Mouse (Mus musculus) 416B (cell line): ENCODE measurements around the gene B130006D01Rik.

Source experiments
- DNase-seq: peaks from one replicate; pipeline ENCODE4 v3.0.0; 2011; ENCODE audit warnings: low read depth

B130006D01Rik gene

DNA sequence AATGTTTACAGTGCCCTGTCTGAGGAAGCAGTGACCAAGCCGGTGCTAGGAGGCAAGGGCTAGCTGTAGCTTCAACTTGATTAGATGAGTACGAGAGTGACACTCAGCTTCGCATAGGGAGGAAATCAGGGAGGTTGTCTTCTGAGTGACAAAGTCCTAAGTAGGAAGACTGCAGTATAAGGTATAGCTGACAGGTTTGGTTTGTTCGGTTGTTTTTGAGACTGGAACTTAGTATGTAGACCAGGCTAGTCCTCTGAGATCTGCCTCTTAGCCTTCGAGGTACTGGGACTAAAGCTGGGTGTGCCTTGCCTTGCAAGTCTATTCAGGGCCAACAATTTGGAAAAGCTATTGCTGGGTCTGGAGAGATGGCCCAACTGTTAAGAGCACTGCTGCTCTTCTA is at the start of gene B130006D01Rik:
B130006D01Rik (plus strand) TSS at position 301 of the 400 bp plus-strand sequence.
- no peak for DNase-seq

DNA sequence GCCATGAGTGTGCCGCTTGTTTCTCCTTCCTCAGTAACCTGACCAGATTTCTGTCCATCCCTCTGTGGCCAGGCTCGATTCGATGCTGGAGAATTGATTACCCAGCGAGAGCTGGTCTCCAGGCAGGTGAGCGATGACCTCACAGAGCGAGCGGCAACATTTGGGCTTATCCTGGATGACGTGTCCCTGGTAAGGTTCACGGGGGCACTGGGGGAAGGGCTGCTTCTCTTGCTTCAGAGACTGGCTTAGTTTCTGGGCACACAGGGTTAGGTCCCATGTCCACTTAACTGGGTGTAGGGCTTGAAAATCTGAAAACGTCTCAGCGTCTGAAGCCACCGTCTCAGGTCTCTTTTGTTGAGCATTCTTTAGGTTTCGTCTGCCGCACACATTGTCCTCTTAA is 47.9 kb upstream of the B130006D01Rik start:
- no peak for DNase-seq

DNA sequence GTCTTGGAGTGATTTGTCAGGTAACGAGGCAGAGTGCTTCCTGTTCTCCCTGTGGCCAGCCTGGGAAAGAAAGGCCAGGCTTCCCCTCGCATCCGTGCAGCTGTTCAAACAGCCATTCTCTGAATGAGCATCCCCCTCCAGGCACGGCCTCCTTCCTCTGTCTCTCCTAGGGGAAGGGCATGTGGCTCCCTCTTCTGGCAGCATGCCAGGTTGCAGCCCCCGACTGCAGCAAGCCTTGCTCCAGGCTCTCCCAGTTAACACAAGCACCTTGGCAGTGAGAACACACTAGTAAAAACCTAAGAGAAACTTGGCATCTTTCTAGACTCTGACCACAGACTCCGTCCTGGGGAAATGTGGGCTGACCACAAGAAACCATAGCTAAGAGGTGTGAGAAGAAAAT is 47.1 kb upstream of the B130006D01Rik start:
- DNase-seq: peak; percentile 92

DNA sequence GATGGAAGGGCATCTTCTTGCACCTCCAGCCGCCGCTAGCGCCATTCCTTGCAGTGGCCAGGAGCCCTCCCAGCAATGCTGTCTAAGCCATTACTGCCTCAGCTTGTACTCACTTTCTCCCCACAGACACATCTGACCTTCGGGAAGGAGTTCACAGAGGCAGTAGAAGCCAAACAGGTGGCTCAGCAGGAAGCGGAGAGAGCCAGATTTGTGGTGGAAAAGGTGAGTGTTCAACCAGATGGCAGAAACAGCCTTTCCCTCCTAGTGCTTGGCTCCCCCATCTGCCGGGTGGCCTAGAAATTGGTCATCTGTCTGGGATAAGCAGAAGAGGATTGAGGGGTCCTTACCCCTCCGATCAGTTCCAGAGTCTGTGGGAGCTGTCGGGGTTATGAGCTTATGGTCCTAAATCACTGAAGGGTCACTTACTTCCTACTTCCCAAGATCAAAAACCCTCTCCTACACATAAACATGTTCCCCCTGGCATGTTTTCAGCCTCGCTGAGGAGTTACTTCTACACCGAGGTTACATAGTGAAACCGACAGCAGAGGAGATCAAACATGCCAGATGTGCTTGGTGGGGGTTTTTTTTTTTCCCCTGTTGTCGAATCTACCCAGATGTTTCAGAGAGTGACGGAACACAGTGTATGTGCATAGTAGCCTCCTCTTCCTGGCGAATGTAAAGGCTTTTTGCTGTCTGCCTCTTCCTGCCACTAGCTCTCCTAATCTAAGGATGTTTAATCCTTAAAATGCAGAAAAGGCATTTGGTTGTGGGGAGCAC is 45.3 kb upstream of the B130006D01Rik start:
- no peak for DNase-seq

DNA sequence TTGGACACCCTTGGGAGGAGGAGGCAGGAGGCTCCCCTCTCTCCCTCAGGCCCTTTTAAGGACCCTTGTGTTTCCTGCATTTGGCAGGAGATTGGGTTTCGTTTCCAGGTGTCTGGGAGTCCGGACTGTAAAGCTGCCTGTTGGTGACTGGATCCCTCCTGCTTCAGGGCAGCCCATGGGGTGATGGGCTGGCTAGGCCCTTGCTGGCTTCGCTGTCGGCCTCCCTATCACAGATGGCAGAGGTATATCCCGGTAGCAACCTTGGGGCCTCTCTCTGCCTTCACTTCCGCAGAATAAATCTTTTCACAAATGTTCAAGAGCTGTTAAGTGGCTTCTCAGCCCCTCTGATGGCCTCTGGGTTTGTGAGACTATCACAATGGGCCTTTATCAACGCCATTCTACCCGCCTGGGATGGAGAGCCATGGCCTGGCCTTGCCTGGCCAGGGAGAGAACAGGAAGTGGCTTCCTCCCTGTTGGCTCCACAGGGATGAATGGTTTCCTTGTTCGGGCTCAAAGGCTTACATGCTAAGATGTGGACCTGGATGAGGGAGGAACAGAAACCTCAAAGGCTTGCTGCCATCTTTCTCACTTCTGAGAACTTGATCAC is 41.3 kb upstream of the B130006D01Rik start:
- no peak for DNase-seq

DNA sequence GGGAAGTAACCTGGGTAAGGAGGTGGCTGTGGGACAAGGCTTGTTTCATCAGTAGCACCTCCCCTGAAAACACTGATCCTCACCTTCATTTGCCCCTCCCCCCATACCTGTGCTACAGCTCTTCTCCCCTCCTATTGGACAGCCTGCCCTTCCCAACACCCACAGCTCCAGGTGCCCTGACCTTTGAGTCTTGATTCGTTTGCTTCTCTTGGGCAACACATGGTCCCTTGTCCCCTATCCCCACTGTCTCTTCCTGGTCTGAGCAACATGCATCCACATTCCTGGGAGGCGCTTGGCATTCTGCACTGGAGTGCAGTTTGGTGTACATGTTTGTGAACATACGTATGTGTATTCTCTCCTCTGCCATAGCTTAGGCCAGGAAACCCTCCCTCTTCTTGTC is 40.4 kb upstream of the B130006D01Rik start:
- no peak for DNase-seq

DNA sequence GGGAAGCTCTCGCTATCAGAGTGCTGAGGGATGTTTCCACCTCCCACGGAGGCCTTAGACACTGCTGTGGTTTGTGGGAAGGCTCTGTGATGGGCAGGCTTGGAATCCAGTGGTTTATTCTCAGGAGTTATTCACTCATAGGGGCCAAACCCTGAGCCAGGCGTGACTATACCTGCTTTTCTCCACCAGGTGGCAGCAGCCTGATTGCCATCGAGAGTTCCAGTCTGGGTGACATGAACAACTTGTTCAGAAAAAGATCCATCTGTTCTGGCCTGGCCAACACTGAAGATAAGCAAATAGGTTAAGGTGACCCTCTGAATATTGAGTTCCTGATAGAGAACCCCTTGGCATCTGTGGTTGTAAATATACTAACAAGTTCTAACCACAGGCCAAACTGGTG is 37.4 kb upstream of the B130006D01Rik start:
- DNase-seq: peak; percentile 79

DNA sequence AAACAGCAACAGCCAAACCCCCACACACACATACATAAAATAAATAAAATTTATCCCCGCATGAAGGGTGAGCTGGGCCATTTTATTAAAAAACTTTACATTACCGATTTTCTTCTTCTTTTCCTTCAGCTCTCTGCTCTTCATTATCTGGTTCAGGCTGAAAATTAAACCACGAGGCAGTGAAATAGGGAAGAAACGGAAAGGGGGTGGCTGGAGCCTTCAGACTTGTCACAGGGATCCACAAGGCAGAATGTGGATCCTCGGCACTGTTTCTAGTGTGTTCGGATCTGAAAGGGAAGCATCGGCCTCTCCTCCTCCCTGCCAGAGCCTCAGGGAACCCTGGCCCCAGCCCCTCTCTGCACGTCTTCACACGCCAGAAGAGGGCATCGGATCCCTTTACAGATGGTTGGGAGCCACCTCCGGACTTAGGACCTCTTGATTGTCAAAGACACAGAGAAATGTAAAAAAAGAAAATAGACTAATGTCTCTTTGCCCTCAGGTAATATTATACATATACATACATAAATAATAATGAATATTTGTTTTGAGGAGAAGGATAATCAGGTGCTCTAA is 36.2 kb upstream of the B130006D01Rik start:
- DNase-seq: peak; percentile 79

DNA sequence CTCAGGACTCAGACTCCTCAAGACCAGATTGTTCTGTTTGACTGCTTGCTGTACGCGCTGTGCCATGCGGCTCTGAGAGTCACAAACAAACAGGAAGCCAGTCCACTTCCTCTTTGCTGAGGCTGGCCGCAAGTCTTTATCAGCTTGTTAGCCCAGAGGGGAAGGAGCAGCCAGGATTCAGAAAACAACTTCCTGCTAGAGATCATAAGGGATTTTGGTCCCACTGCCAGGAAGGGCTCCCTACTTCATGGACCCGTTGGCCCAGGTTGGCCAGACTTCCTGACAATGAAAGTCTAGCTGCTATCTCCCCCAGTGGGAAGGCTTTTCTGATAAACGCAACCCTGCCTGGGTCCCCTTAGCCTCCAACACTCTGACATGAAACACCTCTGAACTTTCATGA is 34.9 kb upstream of the B130006D01Rik start:
- peak; percentile 89 for DNase-seq

DNA sequence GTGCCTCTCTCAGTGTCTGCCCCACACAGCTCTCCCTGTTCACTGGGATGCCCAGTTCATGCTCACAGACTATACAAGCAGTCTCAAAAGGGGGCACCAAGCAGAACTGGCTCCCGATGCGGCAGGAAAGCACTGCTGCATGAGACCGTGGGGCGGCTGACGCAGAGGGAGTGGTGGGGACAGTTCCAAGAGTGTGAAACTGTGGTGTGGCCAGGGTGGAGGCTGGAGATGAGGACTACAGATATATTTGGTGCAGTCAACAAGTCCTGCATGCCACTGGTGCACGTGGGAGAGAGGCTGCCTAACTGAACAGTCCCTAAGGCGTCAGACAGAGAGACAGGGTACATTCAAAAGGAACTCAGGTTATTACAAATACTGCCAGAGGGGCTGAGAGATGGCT is 34.4 kb upstream of the B130006D01Rik start:
- no peak for DNase-seq

DNA sequence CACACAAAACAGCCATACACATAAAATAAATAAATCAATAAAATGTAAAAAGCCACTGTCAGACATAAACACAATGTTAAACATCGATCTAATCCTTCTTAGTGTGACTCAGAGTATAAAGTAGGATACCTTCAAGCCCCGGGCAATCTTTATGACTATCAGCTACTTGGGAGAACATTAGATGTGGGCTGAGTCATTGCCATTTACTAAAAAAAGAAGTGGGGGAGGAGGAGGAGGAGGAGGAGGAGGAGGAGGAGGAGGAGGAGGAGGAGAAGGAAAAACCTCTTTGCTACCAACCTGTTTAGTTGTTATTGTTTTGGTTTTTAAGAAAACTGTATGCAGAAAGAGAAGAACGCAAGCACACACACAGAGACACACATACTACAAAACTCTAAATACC is 33.8 kb upstream of the B130006D01Rik start:
- DNase-seq: peak; percentile 42

DNA sequence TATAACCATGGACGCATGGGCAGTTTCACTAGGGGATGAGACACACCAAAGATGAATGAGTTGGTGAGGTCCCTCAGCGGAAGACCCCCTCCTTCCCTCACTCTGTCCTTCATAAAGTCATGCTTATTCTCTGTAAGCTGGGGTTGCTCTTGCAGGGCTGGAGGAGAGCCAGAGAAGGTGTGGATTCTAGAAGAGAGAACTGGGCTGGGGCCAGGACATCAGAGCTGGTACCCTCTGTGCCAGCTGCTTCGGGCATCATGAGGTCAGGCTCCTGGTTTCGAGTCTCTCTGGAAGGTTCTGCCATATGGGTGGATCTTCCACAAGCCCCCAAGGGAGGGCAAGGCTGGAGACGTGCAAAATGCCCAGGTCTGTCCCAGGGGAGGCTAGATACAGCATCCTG is 24.8 kb upstream of the B130006D01Rik start:
- DNase-seq: no peak

DNA sequence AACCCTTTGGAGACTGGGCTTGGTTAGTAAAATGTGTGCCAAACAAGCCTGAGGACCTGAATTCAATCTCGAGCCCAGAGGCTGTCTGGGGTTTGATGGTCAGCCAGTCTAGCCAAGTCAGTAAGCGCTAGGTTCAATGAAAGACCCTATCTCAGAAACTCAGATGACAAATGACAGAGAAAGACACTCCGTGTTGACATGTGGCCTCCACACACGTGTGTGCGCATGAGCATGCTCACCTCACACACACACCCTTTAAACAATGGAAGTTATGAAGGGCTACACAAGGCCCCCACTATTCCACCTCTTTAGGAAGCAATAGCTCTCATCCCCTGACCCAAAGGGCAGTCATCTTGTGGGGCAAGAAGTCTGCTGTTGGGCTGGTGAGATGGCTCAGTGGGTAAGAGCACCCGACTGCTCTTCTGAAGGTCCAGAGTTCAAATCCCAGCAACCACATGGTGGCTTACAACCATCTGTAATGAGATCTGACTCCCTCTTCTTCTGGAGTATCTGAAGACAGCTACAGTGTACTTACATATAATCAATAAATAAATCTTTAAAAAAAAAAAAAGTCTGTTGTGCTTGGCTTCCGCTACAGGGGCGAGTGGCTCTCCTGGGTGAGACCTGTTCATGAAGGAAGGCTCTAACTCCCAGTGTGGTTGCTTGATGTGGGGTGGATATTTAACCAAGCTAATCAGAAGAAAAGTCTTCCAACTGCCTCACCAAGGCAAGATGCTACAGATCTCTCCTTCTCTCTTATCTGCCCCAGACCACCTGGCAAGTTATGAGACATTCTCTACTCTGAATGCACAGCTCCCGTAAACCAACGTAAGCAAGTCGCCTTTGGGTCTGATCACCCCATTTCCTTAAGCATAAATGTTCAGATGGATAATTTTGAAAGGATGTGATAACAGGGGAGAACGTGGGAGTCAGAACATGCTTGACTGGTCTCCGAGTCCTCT is 22.3 kb upstream of the B130006D01Rik start:
- no peak for DNase-seq

DNA sequence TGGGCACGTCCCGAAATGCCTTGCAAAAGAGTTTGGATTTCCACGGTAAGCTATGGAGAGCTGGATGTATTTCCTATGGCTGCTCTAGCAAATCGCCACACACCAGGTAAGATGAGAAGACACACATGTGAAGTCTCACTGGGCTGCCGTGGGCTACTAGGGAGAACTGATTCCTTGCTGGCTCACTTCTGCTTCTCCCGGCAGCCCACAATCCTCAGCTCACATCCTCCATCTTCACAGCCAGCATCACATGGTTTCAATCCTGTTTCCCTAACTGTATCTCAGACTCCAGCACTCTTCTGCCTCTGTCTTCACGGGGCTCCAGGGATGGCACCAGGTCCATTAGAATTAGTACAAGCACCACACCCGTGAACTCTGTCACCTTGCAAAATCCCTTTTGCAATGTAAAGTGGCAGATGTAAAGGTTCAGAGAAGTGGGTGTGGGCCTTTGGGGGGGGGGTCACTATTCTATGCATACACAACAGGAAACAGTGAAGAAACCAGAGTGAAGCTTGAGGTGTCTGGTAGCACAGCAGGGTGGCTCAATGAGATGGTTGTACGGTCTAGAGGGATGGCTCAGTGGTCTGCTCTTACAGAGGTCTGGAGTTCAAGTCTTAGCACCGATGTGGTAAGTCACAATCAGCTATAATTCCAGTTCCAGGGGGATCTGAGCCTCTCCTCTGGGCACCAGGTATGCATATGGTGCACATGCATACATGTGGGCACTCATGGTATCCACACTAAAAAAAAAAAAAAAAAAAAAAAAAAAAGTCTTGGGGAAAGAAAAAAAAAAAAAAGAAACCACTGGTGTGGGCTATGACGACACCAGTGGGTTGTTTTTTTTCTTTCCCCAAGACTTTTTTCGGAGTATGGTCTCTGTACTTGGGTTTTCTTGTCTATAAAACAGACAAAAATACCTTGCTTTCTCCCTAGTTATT is 19.1 kb upstream of the B130006D01Rik start:
- DNase-seq: no peak

DNA sequence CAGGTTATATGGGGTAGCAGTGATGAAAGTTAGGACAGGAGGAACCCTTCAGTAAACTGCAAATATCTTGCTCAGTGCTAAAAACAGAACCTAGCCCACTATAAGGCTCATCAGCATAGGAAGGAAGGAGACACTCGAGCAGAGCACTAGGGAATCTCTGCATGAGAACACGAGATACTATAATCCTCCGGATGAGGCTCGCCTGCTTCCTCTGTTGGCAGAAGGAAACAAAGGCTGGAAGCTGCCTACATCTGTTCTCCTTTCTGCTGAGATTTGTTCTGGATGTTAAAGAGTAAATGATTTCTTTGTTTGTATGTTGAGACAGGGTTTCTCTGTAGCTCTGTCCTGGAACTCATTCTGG is 18.4 kb upstream of the B130006D01Rik start:
- DNase-seq: no peak

DNA sequence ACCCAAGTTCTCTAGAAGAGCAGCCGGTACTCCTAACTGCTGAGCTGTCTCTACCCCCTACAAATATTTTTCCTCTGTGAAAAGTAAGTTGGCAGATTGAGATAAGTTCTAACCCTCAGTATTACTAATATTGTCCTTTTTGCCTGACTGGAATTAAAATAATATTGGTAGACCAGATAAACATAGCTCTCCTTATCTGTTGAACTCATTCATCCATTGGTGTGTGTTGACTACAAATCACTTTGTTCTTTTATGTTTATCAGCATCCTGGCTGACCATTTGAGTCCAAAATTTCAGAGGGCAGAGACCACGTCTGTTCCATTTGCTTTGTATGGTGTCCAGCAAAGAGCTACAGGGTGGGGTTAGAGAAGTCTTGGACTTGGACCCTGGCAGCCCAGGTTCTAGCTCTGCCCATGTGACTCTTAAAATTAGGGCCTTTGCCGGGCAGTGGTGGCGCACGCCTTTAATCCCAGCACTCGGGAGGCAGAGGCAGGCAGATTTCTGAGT is 13.8 kb upstream of the B130006D01Rik start:
- DNase-seq: no peak

DNA sequence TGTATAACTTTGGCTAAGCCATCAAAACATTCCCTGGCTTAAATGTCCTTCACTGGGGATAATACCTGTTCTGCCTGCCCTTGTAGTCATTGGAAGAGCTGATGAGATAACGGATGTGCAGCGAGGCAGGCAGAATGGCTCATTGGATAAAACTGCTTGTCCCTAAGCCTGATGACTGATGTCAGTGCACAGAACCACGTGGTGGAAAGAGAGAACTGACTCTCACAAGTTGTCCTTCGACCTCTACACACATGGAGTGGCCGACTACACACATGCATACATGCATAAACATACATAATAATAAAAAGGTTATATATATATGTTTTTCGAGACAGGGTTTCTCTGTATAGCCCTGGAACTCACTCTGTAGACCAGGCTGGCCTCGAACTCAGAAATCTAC is 12.9 kb upstream of the B130006D01Rik start:
- no peak for DNase-seq

DNA sequence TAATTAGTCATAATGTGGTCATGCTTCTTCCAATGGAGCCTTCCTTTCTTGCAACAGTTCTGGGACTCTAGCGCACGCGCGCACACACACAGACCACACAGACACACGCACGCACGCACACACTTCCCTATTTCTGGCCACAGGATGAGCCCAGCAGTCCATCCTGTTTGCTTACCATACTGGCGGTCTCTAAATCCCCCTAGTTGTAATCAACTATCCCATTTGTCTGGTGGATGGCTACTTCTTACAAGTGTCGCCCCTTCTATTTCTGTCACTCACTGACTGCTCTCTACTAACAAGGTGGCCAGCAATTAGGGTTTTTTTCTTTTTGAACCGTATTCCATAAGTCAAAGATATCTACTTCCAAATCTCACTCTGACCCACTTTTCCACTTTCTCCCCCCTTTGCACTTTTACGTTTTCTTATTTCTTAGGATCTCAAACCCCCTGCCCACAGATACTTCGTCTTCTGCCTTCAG is 11.3 kb upstream of the B130006D01Rik start:
- DNase-seq: peak; percentile 87

DNA sequence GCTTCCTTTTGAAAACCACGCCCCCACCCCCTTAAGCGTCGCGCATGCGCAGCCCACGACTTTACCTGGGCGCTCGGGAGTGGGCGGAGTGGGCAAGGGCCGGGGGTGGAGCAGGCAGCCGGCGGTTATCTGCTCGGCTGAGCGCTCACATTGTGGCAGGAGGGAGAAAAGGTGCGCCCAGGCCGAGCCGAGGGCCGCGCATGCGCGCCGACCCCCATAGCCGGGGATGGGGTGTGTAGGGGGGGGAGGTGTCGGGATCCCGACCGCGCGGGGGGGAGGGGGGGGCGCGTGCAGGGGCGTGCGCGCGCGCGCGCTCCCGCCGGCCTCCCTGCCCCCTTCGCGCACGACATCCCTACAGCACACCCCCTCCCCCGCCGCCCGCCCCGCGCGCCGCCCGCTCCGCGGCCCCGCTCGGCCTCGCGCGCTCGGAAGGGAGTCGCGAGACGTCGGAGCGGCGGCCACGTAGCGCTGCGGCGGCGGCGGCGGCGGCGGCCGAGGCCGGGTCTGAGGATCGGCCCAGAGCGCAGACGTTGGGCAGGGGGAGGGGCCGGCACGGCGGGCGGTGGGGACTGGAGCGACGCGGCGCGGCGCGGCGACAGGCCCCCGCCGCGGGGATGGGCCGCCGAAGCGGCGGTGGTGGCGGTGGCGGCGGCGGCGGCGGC is 10.7 kb upstream of the B130006D01Rik start, which contains the start of gene Zfp652:
Zfp652 (plus strand) TSS at position 111 of the 662 bp plus-strand sequence.
- DNase-seq: peak; percentile 94

DNA sequence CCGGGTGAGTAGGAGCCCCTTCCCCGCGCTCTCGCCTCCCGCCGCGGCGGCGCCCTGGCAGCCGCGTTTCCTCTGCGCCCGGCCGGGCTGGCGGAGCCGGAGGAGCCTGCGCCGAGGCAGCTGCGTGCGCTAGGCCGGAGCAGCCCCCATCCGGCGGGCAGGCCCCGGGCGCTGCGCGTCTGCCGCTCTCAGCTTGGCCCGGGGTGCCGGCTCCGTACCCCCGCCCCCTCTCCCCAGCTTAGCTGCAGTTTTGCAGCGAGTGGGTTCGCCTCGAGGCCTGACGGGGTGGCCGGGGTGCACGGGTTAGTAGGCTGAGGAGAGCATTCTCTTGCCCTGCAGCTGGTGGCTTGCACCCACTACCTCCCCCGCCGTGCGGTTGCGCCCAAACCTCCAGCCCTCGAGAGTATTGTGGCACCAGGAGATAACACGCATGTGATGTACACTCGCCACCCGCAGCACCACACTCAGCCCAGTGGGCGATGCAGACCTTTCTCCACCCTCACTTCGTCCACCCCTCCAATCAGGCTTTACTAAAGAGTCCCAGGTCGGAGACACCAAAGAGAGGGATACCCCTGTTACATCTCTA is 10.1 kb upstream of the B130006D01Rik start:
- no peak for DNase-seq
